Mouse (Mus musculus) lung, postnatal 0 days (tissue): Measurements from ENCODE around the gene Gm7929. TPM values are rescaled to one million over a fixed set of nuclear protein-coding genes. Genes with fewer than 3 reads are reported as not detected.
"Not testable (repeated sequence)": the region's sequence is repeated elsewhere in the genome, so short reads cannot be mapped to it uniquely, and the experiment has no call there.

Experiments
- ATAC-seq: fragments of 200-750 bp; cut with Nextera tagmentation; 2 replicates; pipeline ENCODE4 v1.8.0; 2017; ENCODE audit warnings: moderate library complexity
- DNase-seq: peaks from one replicate; pipeline ENCODE4 v3.0.0-alpha.2; 2016; ENCODE audit warnings: low spot score
- H3K27ac ChIP-seq: fragments of 300-500 bp; sonication (generic); 2 replicates; pipeline ENCODE4 v1.5.1; 2014; ENCODE audit warnings: antibody characterized with exemption, mild to moderate bottlenecking, low read length, mixed read lengths
- H3K27me3 ChIP-seq: fragments of 300-500 bp; sonication (generic); replicated peaks from 2 replicates; pipeline ENCODE4 v1.6.1; 2014; ENCODE audit warnings: low read length, mixed read lengths; ENCODE audit not compliant: insufficient read depth
- H3K36me3 ChIP-seq: fragments of 300-500 bp; sonication (generic); 2 replicates; pipeline ENCODE4 v1.6.1; 2014; ENCODE audit warnings: low read length, mixed read lengths; ENCODE audit not compliant: insufficient read depth
- H3K4me1 ChIP-seq: fragments of 300-500 bp; sonication (generic); 2 replicates; pipeline ENCODE4 v1.6.1; 2014; ENCODE audit warnings: antibody characterized with exemption, low read depth, low read length, mixed read lengths; ENCODE audit not compliant: insufficient read depth
- H3K4me2 ChIP-seq: fragments of 300-500 bp; sonication (generic); replicated peaks from 2 replicates; pipeline ENCODE4 v1.6.1; 2014; ENCODE audit warnings: low read depth, mild to moderate bottlenecking, low read length, moderate library complexity, mixed read lengths
- H3K4me3 ChIP-seq: fragments of 300-500 bp; sonication (generic); 2 replicates; pipeline ENCODE4 v1.5.1; 2014; ENCODE audit warnings: low read depth, low read length
- H3K9ac ChIP-seq: fragments of 300-500 bp; sonication (generic); replicated peaks from 2 replicates; pipeline ENCODE4 v1.6.1; 2014; ENCODE audit warnings: low read depth, mild to moderate bottlenecking
- H3K9me3 ChIP-seq: fragments of 300-500 bp; sonication (generic); 2 replicates; pipeline ENCODE4 v1.6.1; 2016; ENCODE audit warnings: low read length, mixed read lengths
- WGBS: fragments of 180-500 bp; shearing (Covaris S2); extraction: QIAGEN DNeasy Blood & Tissue Kit; methylation state at CpG from one replicate; pipeline ENCODE4 v1.1.7; 2014; 5-methylcytosine and 5-hydroxymethylcytosine counted together
- polyA plus RNA-seq: library from polyadenylated mRNA; unstranded; fragments of >200 nt; fragmentation: Nextera tagmentation; extraction: Ambion mirVana; gene quantifications from 2 replicates; pipeline ENCODE4 v1.2.1, GENCODE M21; 2015

Gm7929 gene
- not detected in 2 replicates for polyA plus RNA-seq

GRCm38 (mm10) chr14:41750514-41750913 lies at the start of gene Gm7929:
TSS of gene Gm7929 (minus strand) at chr14:41750614.
- H3K4me1 ChIP-seq, H3K9ac ChIP-seq, H3K27ac ChIP-seq, H3K4me2 ChIP-seq, H3K36me3 ChIP-seq, DNase-seq, H3K4me3 ChIP-seq, H3K27me3 ChIP-seq, ATAC-seq, H3K9me3 ChIP-seq: not testable (repeated sequence)
- WGBS, result no CpG with 5 or more reads among the region's 1 CpGs

GRCm38 (mm10) chr14:41772341-41772740 lies 21.9 kb upstream of the Gm7929 start, which contains the start of gene Gm47189:
TSS of gene Gm47189 (minus strand) at chr14:41772441.
- not testable (repeated sequence) for H3K27ac ChIP-seq, H3K27me3 ChIP-seq, H3K9ac ChIP-seq, DNase-seq, H3K4me3 ChIP-seq, H3K4me1 ChIP-seq, H3K4me2 ChIP-seq, H3K36me3 ChIP-seq, ATAC-seq, H3K9me3 ChIP-seq

- not testable (repeated sequence) for DNase-seq, H3K9ac ChIP-seq, H3K4me1 ChIP-seq, H3K4me3 ChIP-seq, H3K4me2 ChIP-seq, H3K27me3 ChIP-seq, H3K36me3 ChIP-seq, H3K9me3 ChIP-seq, ATAC-seq, H3K27ac ChIP-seq
- 86% methylated on average over 2 of the region's 3 CpGs for WGBS
Measured at GRCm38 (mm10) chr14:41755931-41756330, 5.5 kb upstream of the Gm7929 start.

- WGBS, result 58% methylated on average over 10 of the region's 17 CpGs
- H3K9me3 ChIP-seq, H3K4me3 ChIP-seq, H3K4me2 ChIP-seq, H3K4me1 ChIP-seq, H3K9ac ChIP-seq, ATAC-seq, H3K27me3 ChIP-seq, H3K36me3 ChIP-seq, H3K27ac ChIP-seq: not testable (repeated sequence)
- peak; percentile 1 for DNase-seq
Measured at GRCm38 (mm10) chr14:41723437-41723836, 27.0 kb downstream of the Gm7929 start.

- H3K27ac ChIP-seq, H3K4me1 ChIP-seq, H3K4me2 ChIP-seq, DNase-seq, H3K36me3 ChIP-seq, ATAC-seq, H3K9ac ChIP-seq, H3K4me3 ChIP-seq, H3K9me3 ChIP-seq, H3K27me3 ChIP-seq: not testable (repeated sequence)
- 84% methylated on average over 1 of the region's 1 CpGs for WGBS
Measured at GRCm38 (mm10) chr14:41717180-41717579, 33.2 kb downstream of the Gm7929 start.

GRCm38 (mm10) chr14:41701785-41702184 lies 48.6 kb downstream of the Gm7929 start, which contains the start of gene Gm8068:
TSS of gene Gm8068 (minus strand) at chr14:41701885.
- no CpG with 5 or more reads among the region's 3 CpGs for WGBS
- DNase-seq, ATAC-seq: not testable (repeated sequence)

More at GRCm38 (mm10) chr14:41701785-41702184, 48.6 kb downstream of the Gm7929 start, which contains the start of gene Gm8068:
- H3K4me3 ChIP-seq, H3K9ac ChIP-seq, H3K9me3 ChIP-seq, H3K27ac ChIP-seq, H3K27me3 ChIP-seq, H3K4me2 ChIP-seq, H3K36me3 ChIP-seq, H3K4me1 ChIP-seq: not testable (repeated sequence)

Other genes starting within 250 kb of the Gm7929 start
- gene Gm7970, start 195.0 kb downstream of the Gm7929 start, polyA plus RNA-seq, result not detected in 2 replicates
- gene 1700049E17Rik2, start 177.4 kb downstream of the Gm7929 start, polyA plus RNA-seq, result not detected in 2 replicates
- not detected in 2 replicates for gene Gm3072, start 126.0 kb downstream of the Gm7929 start, polyA plus RNA-seq
- gene Gm3676, start 104.1 kb downstream of the Gm7929 start, polyA plus RNA-seq, result not detected in 2 replicates
- not detected in 2 replicates for gene Gm8068, start 48.7 kb downstream of the Gm7929 start, polyA plus RNA-seq
- not detected in 2 replicates for gene Gm47189, start 21.8 kb upstream of the Gm7929 start, polyA plus RNA-seq
- not detected in 2 replicates for gene Gm7980, start 156.7 kb upstream of the Gm7929 start, polyA plus RNA-seq
- gene 1700049E17Rik1, start 174.3 kb upstream of the Gm7929 start, polyA plus RNA-seq, result not detected in 2 replicates
- gene 1700024B05Rik, start 193.4 kb upstream of the Gm7929 start, polyA plus RNA-seq, result not detected in 2 replicates
- not detected in 2 replicates for gene Gm6401, start 217.3 kb upstream of the Gm7929 start, polyA plus RNA-seq
- gene Gm3543, start 232.7 kb upstream of the Gm7929 start, polyA plus RNA-seq, result not detected in 2 replicates